Mouse (Mus musculus) CH12.LX (cell line): ENCODE data around the gene Arpp19. TPM values are rescaled to one million over a fixed set of nuclear protein-coding genes. Genes with fewer than 3 reads are reported as not detected.

Experiments
- DNase-seq: peaks from one replicate; pipeline ENCODE4 v3.0.0-alpha.2; 2013; ENCODE audit errors: extremely low read depth
- H3K27ac ChIP-seq: 2 replicates; pipeline ENCODE4 v1.5.1; 2012; ENCODE audit warnings: low read depth, mild to moderate bottlenecking, control low read depth, moderate library complexity; ENCODE audit not compliant: insufficient read depth
- H3K27me3 ChIP-seq: replicated peaks from 2 replicates; pipeline ENCODE3; 2012; ENCODE audit warnings: inconsistent platforms
- H3K36me3 ChIP-seq, 2 experiments: replicated peaks in 1 of 2; 2 replicates each; pipeline versions ENCODE3 to v1.6.1; 2012; ENCODE audit warnings: inconsistent platforms in 1 of 2, low read length in 1 of 2, mild to moderate bottlenecking in 1 of 2, mixed read lengths in 1 of 2, moderate library complexity in 1 of 2; ENCODE audit not compliant: control insufficient read depth in 1 of 2, insufficient read depth in 1 of 2
- H3K4me1 ChIP-seq, 2 experiments: 2 replicates each; pipeline ENCODE4 v1.6.1; 2012; ENCODE audit warnings: inconsistent platforms in 1 of 2, moderate library complexity in 1 of 2; ENCODE audit not compliant: insufficient read depth in 2 of 2, control insufficient read depth in 1 of 2
- H3K4me2 ChIP-seq: 2 replicates; pipeline ENCODE4 v1.6.1; 2012; ENCODE audit warnings: low read depth, mild to moderate bottlenecking, control low read depth; ENCODE audit not compliant: poor library complexity, insufficient read depth, severe bottlenecking
- H3K4me3 ChIP-seq, 3 experiments: fragments of 150-350 bp in 1 of 3; sonication (generic) in 1 of 3; replicated peaks in 1 of 3; 2 replicates each; pipeline versions ENCODE3 to v1.5.1; 2011 to 2012; ENCODE audit warnings: low read depth in 2 of 3, low read length in 2 of 3, mild to moderate bottlenecking in 2 of 3, moderate library complexity in 2 of 3, control low read depth in 1 of 3, improper control_type of control experiment in 1 of 3, inconsistent platforms in 1 of 3, mixed read lengths in 1 of 3; ENCODE audit not compliant: poor library complexity in 1 of 3
- H3K79me2 ChIP-seq: replicated peaks from 2 replicates; pipeline ENCODE4 v1.6.1; 2012; ENCODE audit warnings: mild to moderate bottlenecking, moderate library complexity; ENCODE audit not compliant: control insufficient read depth, poor library complexity, insufficient read depth, severe bottlenecking; ENCODE audit errors: extremely low read depth
- H3K9ac ChIP-seq: 2 replicates; pipeline ENCODE4 v1.6.1; 2012; ENCODE audit warnings: low read depth, mild to moderate bottlenecking, control low read depth, moderate library complexity; ENCODE audit not compliant: insufficient read depth
- H3K9me3 ChIP-seq: replicated peaks from 2 replicates; pipeline ENCODE3; 2012; ENCODE audit warnings: low read length, inconsistent platforms, mixed read lengths
- CTCF ChIP-seq, 2 experiments: IDR thresholded peaks in 1 of 2; conservative IDR thresholded peaks in 1 of 2; 2 replicates each; pipeline ENCODE4 v1.5.1; 2011 to 2012; ENCODE audit warnings: low read depth in 2 of 2, low read length in 2 of 2, improper control_type of control experiment in 1 of 2, inconsistent platforms in 1 of 2, mild to moderate bottlenecking in 1 of 2, moderate library complexity in 1 of 2
- EP300 ChIP-seq: IDR thresholded peaks from 2 replicates; pipeline ENCODE4 v1.6.1; 2011; ENCODE audit warnings: low read length, improper control_type of control experiment
- ETS1 ChIP-seq: conservative IDR thresholded peaks from 2 replicates; pipeline ENCODE4 v1.6.1; 2012; ENCODE audit warnings: low read depth, mild to moderate bottlenecking, inconsistent platforms, low read length, improper control_type of control experiment, moderate library complexity
- IRF4 ChIP-seq: IDR thresholded peaks from 2 replicates; pipeline ENCODE4 v1.6.1; 2014; ENCODE audit warnings: low read depth, mild to moderate bottlenecking, inconsistent platforms, low read length, improper control_type of control experiment
- NELFE ChIP-seq: IDR thresholded peaks from 2 replicates; pipeline ENCODE4 v1.6.1; 2011; ENCODE audit warnings: low read depth, low read length, improper control_type of control experiment
- POLR2AphosphoS2 ChIP-seq: IDR thresholded peaks from 2 replicates; pipeline ENCODE4 v1.6.1; 2011; ENCODE audit warnings: low read depth, low read length, improper control_type of control experiment
- RAD21 ChIP-seq: IDR thresholded peaks from 2 replicates; pipeline ENCODE4 v1.6.1; 2011; ENCODE audit warnings: low read depth, mild to moderate bottlenecking, low read length, improper control_type of control experiment, moderate library complexity
- RCOR1 ChIP-seq: conservative IDR thresholded peaks from 2 replicates; pipeline ENCODE4 v1.6.1; 2012; ENCODE audit warnings: low read depth, mild to moderate bottlenecking, inconsistent platforms, low read length, improper control_type of control experiment
- SMC3 ChIP-seq: IDR thresholded peaks from 2 replicates; pipeline ENCODE4 v1.6.1; 2011; ENCODE audit warnings: low read depth, low read length, improper control_type of control experiment
- TCF12 ChIP-seq: IDR thresholded peaks from 2 replicates; pipeline ENCODE4 v1.6.1; 2014; ENCODE audit warnings: low read depth, mild to moderate bottlenecking, inconsistent platforms, low read length, improper control_type of control experiment
- USF2 ChIP-seq: conservative IDR thresholded peaks from 2 replicates; pipeline ENCODE4 v1.6.1; 2011; ENCODE audit warnings: low read depth, low read length, improper control_type of control experiment
- ZC3H11A ChIP-seq: IDR thresholded peaks from 2 replicates; pipeline ENCODE4 v1.6.1; 2012; ENCODE audit warnings: low read depth, mild to moderate bottlenecking, inconsistent platforms, low read length, improper control_type of control experiment
- ZMIZ1 ChIP-seq: IDR thresholded peaks from 2 replicates; pipeline ENCODE4 v1.6.1; 2012; ENCODE audit warnings: low read depth, mild to moderate bottlenecking, inconsistent platforms, low read length, improper control_type of control experiment
- dilution Hi-C: fragments of 300-500 bp; cut with MboI; formaldehyde crosslinking; loops from 2 replicates; pipeline ENCODE4 v1.14.3; 2020; ENCODE audit warnings: low sequenced_read_pairs; ENCODE audit not compliant: extremely low pct_unique_long_range_greater_than_20kb, extremely low pct_ligation_motif_present
- in situ Hi-C: fragments of 300-500 bp; cut with MboI; formaldehyde crosslinking; loops from 3 replicates; pipeline ENCODE4 v1.14.3; 2019; ENCODE audit warnings: low sequenced_read_pairs, low pct_ligation_motif_present, low pct_unique_long_range_greater_than_20kb, mixed read lengths
- polyA plus RNA-seq: library from polyadenylated mRNA; unstranded; fragments of >175 nt; gene quantifications from 2 replicates; pipeline ENCODE4 v1.2.1, GENCODE M21; 2012; ENCODE audit warnings: low read depth; ENCODE audit not compliant: insufficient read length
- total RNA-seq, 2 experiments: library from RNA; depleted of rRNA; stranded (reverse); fragments of 300-350 nt in 1 of 2; fragments of >200 nt in 1 of 2; gene quantifications; 2 replicates each; pipeline ENCODE4 v1.2.3; 2012 to 2014

The Arpp19 gene
- total and polyA plus RNA-seq, 3 experiments: 194 to 479 (median 244) TPM

DNA sequence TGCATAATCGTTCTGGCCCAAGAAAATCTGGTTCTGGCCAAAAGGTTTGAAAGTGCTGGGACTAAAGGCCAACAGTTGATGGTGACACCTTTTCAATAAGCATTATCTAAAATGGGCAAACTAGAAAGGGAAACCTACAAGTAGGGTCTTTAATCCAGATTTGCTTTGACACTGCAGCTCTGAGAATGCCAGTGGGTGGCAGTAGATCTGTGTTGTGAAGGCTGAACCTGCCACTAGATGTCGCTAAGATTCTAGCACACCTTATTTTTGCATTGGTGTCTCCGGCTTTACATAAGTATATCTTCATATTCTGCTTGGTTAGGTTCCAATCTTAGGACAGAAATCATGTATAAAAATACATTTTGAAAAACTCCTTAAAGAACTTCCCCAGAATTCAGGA is 12.6 kb downstream of the Arpp19 start:
- no peak overlapping the region for H3K27ac ChIP-seq
- no peak overlapping the region for H3K4me3 ChIP-seq
- dilution Hi-C loops: no loop called here

DNA sequence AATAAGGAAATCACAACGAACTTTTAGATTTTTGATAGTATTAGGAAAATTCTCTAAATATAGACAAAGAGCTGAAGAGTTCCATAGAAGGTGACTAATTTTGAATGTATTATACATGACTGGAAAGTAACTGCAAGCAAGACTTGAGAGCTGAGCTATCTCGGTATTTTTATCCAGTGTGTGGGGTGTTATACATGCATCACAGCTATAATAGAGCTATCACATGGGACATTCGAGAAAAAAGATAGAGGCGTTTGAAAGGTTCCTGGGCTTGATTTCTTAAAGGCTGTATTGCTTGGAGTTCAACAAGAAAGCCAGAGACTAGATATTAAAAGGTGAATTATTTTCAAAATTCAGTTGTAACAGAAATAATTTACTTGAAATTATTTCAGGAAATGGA is 14.4 kb downstream of the Arpp19 start:
- in situ Hi-C loops: loop anchor here (10.0 kb wide), 1 partner anchor 233 kb away; no protein-coding TSS in a partner anchor
- H3K79me2 ChIP-seq: peaks cover 52% of the 10 kb centered on the region
- DNase-seq: no peak
- no peak overlapping the region for H3K27ac ChIP-seq
- peaks cover 4 to 27% of the 10 kb centered on the region in 2 experiments; a peak in 3 of 4 replicates for H3K4me1 ChIP-seq
- H3K9me3 ChIP-seq: no peaks in the 10 kb centered on the region
- H3K36me3 ChIP-seq: peaks cover 15 to 59% of the 10 kb centered on the region in 2 experiments
- no peak overlapping the region for H3K4me3 ChIP-seq
- no peak overlapping the region for H3K4me2 ChIP-seq
- TF ChIP-seq EP300 (no peak), NELFE (no peak), RCOR1 (no peak)
- TF ChIP-seq, all 38 proteins: peak for 0
- dilution Hi-C loops: no loop called here
- Histone ChIP-seq H3K9ac (no peak overlapping the region), H3K27me3 (no peaks in the 10 kb centered on the region)

More for the DNA sequence above, 12.6 kb downstream of the Arpp19 start:
- H3K4me2 ChIP-seq: peak overlapping the region; percentile 83
- no peaks in the 10 kb centered on the region for H3K27me3 ChIP-seq
- in situ Hi-C loops: loop anchor here (10.0 kb wide), 1 partner anchor 235 kb away; no protein-coding TSS in a partner anchor
- H3K9me3 ChIP-seq: no peaks in the 10 kb centered on the region
- H3K79me2 ChIP-seq: peaks cover 62% of the 10 kb centered on the region
- H3K4me1 ChIP-seq: peaks cover 8 to 43% of the 10 kb centered on the region in 2 experiments; a peak in 3 of 4 replicates
- peak; percentile 87 to 100 for TF ChIP-seq CTCF (conservative IDR thresholded peaks at IDR 0.05 in 1 of 2, IDR thresholded peaks at IDR 0.05 in 1 of 2; ENCODE audit: low read depth in 2 of 2, low read length in 2 of 2)
- no peak for TF ChIP-seq ETS1
- TF ChIP-seq IRF4: 0 out of 2 replicates have a peak, but pooled peaks have one; percentile 26
- TF ChIP-seq ZC3H11A: peak; percentile 62
- TF ChIP-seq NELFE: peak; percentile 72; the same call in 1 of the 2 replicates
- TF ChIP-seq RAD21: peak; percentile 91
- TF ChIP-seq ZMIZ1: no peak
- TF ChIP-seq USF2: no peak
- TF ChIP-seq SMC3: peak; percentile 91
- H3K36me3 ChIP-seq: peaks cover 22 to 61% of the 10 kb centered on the region in 2 experiments
- peak; percentile 75 for DNase-seq
- no peak overlapping the region for H3K9ac ChIP-seq

DNA sequence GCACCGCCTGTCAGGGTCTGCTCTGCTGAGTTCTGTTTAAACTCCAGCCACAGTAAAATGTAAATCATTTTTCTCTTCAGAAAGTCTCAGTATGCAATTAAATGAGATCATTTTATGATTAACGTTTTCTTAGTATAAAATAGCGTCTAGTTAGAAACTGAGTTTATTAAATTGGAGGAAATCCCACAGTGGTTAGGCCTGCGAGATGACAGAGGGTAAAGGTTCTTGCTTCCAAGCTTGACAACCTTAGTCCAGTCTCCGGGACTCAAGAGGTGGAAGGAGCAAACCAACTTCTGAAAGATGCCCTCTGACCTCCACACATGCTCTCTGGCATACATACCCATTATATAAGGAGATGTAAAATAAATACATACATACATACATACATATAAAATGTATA is 17.6 kb downstream of the Arpp19 start:
- Histone ChIP-seq H3K9me3 (no peaks in the 10 kb centered on the region), H3K27ac (no peak overlapping the region), H3K4me3 (no peak overlapping the region), H3K36me3 (peaks cover 29 to 66% of the 10 kb centered on the region in 2 experiments), H3K79me2 (peaks cover 33% of the 10 kb centered on the region), H3K4me1 (peaks cover 0 to 18% of the 10 kb centered on the region in 2 experiments; a peak in 2 of 4 replicates), H3K27me3 (no peaks in the 10 kb centered on the region), H3K9ac (no peak overlapping the region), H3K4me2 (no peak overlapping the region)
- in situ Hi-C loops: loop anchor here (10.0 kb wide), 1 partner anchor 230 kb away; no protein-coding TSS in a partner anchor
- no peak for DNase-seq
- no peak for TF ChIP-seq TCF12
- no peak for TF ChIP-seq POLR2AphosphoS2
- dilution Hi-C loops: no loop called here
